Mouse (Mus musculus): ENCODE measurements at regions not wholly inside any gene's neighbourhood (a gene's known extent, or its start where the extent isn't known, plus 50 kb on each side); places are given as distances from the start of the nearest gene placed in this dataset.

- TF ChIP-seq CTCF (conservative IDR thresholded peaks at IDR 0.05; ENCODE audit: low read length) (no peak), NANOG (IDR thresholded peaks at IDR 0.05; ENCODE audit: borderline replicate concordance, low read length) (no peak), POU5F1 (IDR thresholded peaks at IDR 0.05; ENCODE audit: borderline replicate concordance, low read length) (no peak)
These were observed 318.3 kb downstream of the Foxo1 start for GRCm38 (mm10) chr3:52586418-52586817.
